Mouse (Mus musculus) CD4-positive helper T cell, adult 2 months (primary cell): ENCODE results near the gene Ifrd2.

Source experiments
- DNase-seq: peaks from one replicate; pipeline ENCODE4 v3.0.0-alpha.2; 2012; ENCODE audit warnings: low read depth, missing footprints, low spot score

Ifrd2 gene

GRCm38 (mm10) chr9:107598385-107598784 is 10.9 kb downstream of the Ifrd2 start:
- no peak for DNase-seq

DNA sequence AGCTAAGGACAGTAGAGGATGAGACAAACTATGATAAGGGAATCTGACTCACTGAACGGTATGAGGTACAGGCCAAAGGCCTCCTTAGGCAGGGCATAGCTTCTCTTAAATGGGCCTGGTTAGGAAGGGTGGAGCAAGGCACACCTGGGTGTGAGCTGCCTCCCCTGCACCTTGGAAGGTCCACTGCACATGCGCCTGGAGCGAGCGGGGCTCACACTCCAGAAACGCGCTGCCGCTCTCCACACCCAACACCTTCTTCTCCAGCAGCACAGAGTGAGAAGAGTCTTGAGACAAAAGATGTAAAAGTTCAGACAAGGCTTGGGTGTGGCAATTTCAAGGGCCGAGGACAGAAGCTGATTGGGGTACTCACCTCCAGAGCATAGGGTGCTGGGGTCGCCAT is 12.0 kb downstream of the Ifrd2 start:
- no peak for DNase-seq

GRCm38 (mm10) chr9:107599842-107600241 is 12.4 kb downstream of the Ifrd2 start:
- DNase-seq = no peak

- no peak for DNase-seq
Measured at GRCm38 (mm10) chr9:107600745-107601144, 13.3 kb downstream of the Ifrd2 start.

DNA sequence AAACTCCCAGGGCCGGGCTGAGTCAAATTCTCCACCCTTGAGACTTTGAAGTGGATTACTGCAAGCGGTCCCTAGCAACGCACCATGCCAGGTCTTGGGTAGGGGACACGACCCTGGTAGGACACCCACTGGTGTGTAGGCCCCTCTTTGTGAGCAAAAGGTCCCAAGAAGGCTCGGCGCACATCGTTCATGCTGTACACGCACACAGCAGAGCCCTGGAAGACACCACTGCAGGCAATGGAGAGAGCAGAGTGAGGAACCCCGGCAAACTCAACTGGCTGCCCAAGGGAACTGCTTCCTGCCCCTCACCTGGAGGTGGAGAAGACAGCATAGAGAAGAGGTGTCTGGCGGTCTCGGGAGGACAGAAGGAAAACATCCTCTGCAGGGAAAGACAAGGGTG is 13.8 kb downstream of the Ifrd2 start:
- DNase-seq = no peak

GRCm38 (mm10) chr9:107602068-107602648 is 14.7 kb downstream of the Ifrd2 start:
- DNase-seq = peak; percentile 82

- no peak for DNase-seq
Measured at GRCm38 (mm10) chr9:107603251-107603650, 15.8 kb downstream of the Ifrd2 start.

DNA sequence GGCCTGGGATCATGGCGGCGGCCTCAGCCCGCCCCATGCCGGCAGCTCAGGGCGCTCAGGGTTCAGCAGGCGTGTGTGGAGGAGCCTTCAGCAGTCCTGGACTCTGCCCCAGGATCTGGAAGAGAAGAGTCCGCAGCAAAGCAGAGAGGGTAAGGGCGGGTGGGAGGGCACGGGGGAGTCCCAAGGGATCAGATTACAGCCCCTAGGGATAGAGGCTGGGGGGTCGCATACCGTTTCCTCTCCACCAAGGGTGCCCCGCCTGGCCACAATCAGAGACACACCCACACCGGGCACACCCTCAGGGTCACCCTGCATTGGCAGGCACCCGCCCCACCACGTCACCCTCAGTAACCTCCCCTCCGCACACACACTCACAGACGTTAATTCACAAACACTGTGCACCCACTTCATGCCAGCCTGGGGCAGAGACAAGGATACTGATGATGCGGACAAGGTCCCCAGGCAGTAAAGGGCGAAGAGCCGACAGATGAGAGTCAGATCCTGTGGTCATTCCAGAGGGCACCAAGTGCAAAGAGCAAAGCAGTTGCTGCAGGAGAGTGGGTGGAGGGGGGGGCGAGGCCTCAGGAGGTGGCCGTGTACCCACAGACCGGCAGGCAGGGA is 17.7 kb downstream of the Ifrd2 start:
- DNase-seq = no peak

GRCm38 (mm10) chr9:107606591-107606990 is 19.1 kb downstream of the Ifrd2 start:
- no peak for DNase-seq

DNA sequence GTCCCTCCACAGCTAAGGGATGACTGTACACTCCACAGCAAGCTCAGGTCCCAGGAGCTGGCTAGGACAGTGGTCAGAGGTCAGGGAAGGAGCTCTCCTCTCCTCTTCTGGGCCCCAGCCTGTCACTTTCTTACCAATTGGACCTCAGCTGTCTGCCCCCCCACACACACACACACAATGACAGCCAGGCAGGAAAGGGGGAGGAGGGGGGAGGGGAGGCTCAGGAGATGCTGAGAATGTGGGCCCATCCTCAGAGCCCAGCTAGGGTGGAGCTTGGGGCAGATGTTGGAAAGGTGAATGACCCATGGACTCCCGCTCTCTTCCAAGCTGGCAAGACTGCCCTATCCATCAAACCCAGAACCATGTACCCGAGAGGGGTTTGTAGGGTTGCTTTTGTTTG is 19.6 kb downstream of the Ifrd2 start:
- no peak for DNase-seq

DNA sequence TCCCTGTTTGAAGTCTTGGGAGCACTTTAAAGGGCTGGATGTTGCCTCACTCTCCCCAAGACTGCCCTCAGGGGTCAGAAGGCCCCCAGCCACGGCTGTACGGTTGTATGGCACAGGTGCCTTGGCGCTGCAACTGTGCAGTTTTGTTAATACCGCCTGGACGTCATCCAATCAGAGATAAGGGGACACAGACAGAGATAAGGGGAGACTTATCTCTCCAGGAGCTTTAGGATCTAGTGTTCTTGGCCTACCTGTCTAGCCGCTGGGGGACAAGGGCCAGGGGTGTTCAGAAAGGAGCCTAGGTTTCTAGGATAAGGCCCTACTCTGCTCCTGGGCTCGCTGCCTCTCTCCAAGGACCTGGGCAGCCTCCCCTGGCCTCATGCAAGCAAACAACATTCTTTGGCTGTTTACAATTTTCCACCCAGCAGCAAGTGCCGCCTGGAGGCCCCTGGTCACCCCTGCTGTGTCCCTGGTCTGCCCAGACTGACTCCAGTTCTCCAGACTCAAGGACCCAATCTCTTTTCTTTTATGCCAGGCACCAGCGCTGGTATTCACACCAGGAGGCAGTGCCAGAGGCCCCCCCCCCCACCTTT is 20.3 kb downstream of the Ifrd2 start:
- no peak for DNase-seq

DNA sequence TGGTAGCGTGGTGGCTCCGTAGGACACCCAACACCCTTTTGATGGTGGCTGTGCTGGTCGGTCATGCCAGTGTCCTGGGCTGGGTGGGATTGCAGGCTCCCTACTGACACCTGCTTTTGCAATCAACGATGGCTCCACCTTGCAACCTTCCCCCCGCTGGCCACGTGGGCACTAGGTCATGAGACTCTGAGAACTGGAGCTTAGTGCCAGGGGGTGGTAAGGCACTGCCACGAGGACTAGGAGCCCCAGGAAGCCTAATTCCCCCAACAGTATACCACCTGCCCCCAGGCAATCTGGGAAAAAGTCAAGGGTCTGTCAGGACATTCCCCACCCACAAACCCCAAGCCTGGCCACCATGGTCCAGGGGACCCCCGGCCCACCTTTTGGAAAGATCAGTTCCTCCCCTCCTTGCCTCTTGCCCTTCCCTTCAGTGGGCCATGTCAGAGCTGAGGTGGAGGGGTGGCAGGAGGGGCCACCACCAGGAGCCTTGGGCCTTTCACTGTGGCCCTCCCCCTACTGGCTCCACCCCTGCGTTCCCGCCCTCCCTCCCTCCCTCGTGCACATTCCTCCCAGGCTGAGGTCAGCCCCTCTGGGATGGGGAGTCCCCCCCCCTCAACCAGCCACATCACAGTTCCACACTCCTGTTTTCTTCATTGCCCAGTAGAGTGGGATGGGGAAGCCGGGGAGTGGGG is 21.4 kb downstream of the Ifrd2 start, which contains the start of gene Sema3b:
Gene Sema3b (minus strand): TSS at position 489 of the 692 bp plus-strand sequence.
- DNase-seq = no peak

GRCm38 (mm10) chr9:107609433-107609830 is 22.0 kb downstream of the Ifrd2 start:
- DNase-seq = no peak

- no peak for DNase-seq
Measured at GRCm38 (mm10) chr9:107611456-107612190, 24.2 kb downstream of the Ifrd2 start.

DNA sequence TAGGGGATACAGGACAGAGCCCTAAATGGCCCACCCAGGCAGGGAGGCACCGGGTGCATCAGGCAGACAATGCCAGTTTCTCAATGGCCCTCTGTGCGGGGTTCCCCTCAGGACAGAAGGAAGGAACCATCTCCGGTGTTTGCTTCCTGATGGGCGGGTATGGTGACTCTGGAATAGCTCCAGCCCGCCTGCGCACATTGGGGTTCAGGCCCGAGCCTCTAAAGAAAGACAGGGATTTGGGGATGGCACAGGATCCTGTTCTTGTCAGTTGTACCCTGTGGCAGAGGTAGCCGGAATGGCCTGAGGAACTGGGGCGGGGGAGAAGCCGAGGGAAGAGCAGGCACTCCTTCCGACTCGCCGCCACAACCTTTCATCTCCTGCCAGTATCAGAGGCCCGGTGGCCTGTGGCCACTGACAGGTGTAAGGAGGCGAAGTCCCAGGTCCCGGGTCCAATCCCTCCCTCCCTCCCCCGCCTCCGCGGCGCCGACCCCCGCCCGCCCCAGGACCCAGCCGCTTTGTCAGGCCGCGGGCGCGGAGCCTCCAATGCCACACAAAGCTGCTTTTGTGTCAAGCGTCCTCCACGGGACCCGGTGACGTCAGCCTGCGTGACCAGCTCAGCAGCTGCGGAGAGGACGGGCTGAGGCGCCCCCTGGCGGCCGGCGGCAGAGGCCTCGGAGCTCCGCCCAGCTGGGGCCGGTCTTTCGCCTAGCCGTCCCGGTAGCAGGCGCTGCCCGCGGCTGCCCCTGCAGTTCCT is 24.9 kb downstream of the Ifrd2 start:
- DNase-seq = peak; percentile 95

GRCm38 (mm10) chr9:107612945-107613569 is 25.6 kb downstream of the Ifrd2 start:
- no peak for DNase-seq

GRCm38 (mm10) chr9:107615035-107615434 is 27.6 kb downstream of the Ifrd2 start:
- no peak for DNase-seq

DNA sequence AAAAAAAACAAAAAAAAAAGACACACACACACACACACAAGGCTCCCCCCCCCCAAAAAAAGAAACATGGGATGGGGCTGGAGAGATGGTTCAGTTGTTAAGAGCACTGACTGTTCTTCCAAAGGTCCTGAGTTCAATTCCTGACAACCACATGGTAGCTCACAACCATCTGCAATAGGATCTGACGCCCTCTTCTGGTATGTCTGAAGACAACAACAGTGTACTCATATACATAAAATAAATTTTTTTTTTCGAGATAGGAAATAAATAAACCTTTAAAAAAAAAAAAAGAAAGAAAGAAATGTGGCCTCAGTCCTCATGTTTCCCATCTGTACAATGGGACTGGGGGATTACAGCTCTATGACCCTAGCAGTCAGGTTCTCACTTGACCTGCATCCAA is 30.0 kb downstream of the Ifrd2 start:
- DNase-seq = no peak

- DNase-seq = no peak
Measured at GRCm38 (mm10) chr9:107618098-107618497, 30.7 kb downstream of the Ifrd2 start.

DNA sequence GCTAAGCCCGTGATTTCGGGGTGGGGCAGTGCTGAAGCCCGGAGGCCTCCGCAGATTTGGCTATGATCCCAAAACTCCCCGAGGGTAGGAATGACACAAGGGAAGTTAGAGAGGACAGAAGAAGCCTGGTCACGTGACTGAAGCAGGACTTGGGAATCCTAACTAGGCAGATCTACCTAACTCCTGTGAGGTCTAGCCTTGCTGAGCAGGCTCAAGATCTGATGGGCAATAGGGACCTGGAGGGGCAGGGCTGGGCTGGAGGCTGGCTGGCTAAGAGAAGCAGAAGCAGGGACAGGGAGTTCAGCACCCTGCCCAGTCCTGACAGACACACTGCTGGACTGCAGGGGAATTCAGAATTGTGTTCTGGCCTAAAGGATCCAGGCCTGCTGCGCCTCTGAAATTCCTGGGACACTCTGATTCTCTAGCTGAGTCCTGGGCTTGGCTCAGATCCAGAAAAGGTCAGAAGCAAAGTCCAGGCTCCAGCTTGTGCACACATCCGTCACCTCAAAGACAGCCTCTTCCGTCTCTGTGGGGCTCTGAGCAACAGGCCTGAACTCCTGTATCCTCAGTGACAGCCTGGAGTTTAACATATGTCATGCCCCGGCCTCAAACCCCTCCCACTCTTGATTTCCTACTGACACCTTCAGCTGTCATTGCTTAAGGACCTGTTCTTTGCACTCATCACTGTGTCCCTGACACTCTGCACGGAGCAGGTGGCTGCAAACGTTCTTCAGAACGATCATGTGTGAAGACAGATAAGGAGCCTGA is 31.5 kb downstream of the Ifrd2 start:
- DNase-seq = no peak
